Mouse (Mus musculus) thymus, adult 18-20 months (tissue): ENCODE results near the gene Gm8212.
"Not testable (repeated sequence)": the region's sequence is repeated elsewhere in the genome, so short reads cannot be mapped to it uniquely, and the experiment has no call there.

ENCODE experiments used
- DNase-seq, 2 experiments: peaks; one replicate each; pipeline ENCODE4 v3.0.0; 2022; ENCODE audit warnings: mixed read lengths in 2 of 2

Gene Gm8212

GRCm38 (mm10) chr14:44197361-44197760 is at the start of gene Gm8212:
Gm8212 (plus strand) TSS chr14:44197661.
- not testable (repeated sequence) for DNase-seq

- DNase-seq, result not testable (repeated sequence)
Measured at GRCm38 (mm10) chr14:44213154-44213553, 15.7 kb downstream of the Gm8212 start, which contains the start of gene 4930503E14Rik. 4930503E14Rik (minus strand) TSS chr14:44213254.

DNA sequence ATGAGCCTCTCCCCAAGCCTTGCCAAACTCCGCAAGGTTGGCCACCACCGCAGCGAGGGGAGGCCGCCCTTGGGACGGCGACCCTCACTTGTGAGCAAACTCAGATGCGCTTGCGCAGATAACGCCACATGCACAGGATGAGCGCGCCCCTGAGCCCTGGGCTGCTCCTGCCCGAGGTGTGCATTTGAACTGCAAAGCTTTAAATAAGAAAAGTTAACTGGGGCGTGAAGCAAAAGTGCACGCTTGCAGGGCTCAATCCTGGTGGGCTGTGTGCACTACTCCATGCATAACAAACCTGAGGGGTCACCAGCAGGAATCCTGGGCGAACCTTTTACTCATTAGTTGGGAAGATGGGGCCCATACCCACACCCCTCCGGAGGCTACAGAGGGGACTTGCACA is 50.6 kb downstream of the Gm8212 start:
- no peak for DNase-seq
